ENCODE assay signal across 7 mouse cellular contexts in the genomic region with DNA sequence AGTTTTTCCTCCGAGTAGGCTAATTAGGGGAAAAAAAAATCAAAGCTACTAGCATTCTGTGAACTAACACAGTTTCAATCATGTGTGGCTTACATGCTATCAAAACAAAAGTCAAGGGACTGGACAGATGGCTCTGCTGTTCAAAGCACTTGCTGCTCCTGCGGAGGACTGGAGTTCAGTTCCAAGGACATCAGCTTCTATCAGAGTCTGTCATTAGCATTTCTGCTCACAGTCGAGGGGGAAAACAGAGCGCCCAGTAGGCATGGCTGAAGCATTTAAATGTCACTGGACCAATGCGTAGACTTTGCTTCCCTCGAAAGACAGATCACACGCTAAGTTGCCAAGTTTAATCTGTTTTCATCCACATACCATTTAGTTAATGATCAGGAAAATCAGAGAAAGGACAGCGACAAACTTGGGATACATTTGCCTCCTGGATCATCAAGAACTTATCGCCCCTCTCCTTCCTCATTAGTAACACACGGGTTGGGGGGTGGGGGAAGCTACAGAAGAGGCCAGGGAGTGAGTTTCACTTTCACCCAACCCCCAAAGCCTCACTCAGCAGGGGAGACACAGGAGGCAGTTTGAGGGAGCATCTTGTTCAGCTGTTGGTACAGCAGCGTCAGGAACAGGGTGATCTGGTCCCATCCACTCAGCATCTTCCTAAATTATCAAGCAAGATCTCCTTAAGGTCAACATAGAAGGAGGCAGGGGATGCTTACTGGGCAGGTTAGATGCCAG.
DNase-seq lines count a peak whose midpoint lies in the region; ATAC-seq and TF ChIP-seq lines count a peak whose summit lies in the region.

No protein-coding gene starts in this region.

- H3K4me2 ChIP-seq in hindbrain, embryonic 16.5 days (ENCODE audit: low read length), result no peak overlapping the region

- peak; percentile 40 for DNase-seq in kidney, adult 9 months
- DNase-seq in kidney, adult 8-10 months, result no peak
- no peak for DNase-seq in spleen, adult 2 months (ENCODE audit: low read depth in 1 of 2, low spot score in 2 of 2)
- no peak for DNase-seq in spleen, postnatal 14 days (ENCODE audit: low spot score in 2 of 2)
- DNase-seq in frontal cortex, postnatal 36 days (ENCODE audit: low spot score in 2 of 2), result no peak
- no peak for DNase-seq in adipocyte (ENCODE audit: low spot score)

- no peak for TF ChIP-seq CTCF in spleen, adult 2 months (IDR thresholded peaks at IDR 0.05; ENCODE audit: extremely low read depth, insufficient read depth, insufficient read length, insufficient replicate concordance)

- H3K9me3 ChIP-seq in hindbrain, embryonic 16.5 days (ENCODE audit: control insufficient read depth, low read length), result no peaks in the 10 kb centered on the region

- H3K36me3 ChIP-seq in spleen, adult 2 months (ENCODE audit: control insufficient read depth, insufficient read depth, low read length), result no peaks in the 10 kb centered on the region
- no peaks in the 10 kb centered on the region for H3K36me3 ChIP-seq in hindbrain, embryonic 16.5 days (ENCODE audit: control insufficient read depth, insufficient read depth, low read length)

- H3K4me3 ChIP-seq in spleen, adult 2 months (ENCODE audit: extremely low read depth, insufficient read depth, insufficient read length), result no peak overlapping the region
- H3K4me3 ChIP-seq in hindbrain, embryonic 16.5 days (ENCODE audit: low read length), result no peak overlapping the region

- no peaks in the 10 kb centered on the region for H3K27me3 ChIP-seq in spleen, adult 2 months (ENCODE audit: control insufficient read depth, insufficient read depth, low read length)
- no peaks in the 10 kb centered on the region for H3K27me3 ChIP-seq in hindbrain, embryonic 16.5 days (replicated peaks; ENCODE audit: control insufficient read depth, insufficient read depth, low read length)

- 44% methylated on average over 11 of the region's 11 CpGs for WGBS in spleen, adult 2 months
- 34% methylated on average over 11 of the region's 11 CpGs for WGBS in hindbrain, embryonic 16.5 days

- H3K9ac ChIP-seq in hindbrain, embryonic 16.5 days (ENCODE audit: low read depth, low read length), result no peak overlapping the region

- ATAC-seq in hindbrain, embryonic 16.5 days, result 0 out of 2 replicates have a peak, but pooled peaks have one; percentile 35

- no peak for TF ChIP-seq POLR2A in spleen, adult 2 months (IDR thresholded peaks at IDR 0.05; ENCODE audit: low read depth, low read length)

- peak overlapping the region; percentile 21; the same call in 1 of the 2 replicates for H3K27ac ChIP-seq in spleen, adult 2 months (ENCODE audit: insufficient read depth, low read length)
- H3K27ac ChIP-seq in hindbrain, embryonic 16.5 days (ENCODE audit: low read depth, low read length), result peak overlapping the region; percentile 49

- peaks cover 11% of the 10 kb centered on the region; the same call in 1 of the 2 replicates for H3K4me1 ChIP-seq in spleen, adult 2 months (ENCODE audit: control insufficient read depth, insufficient read depth, insufficient read length)
- peaks cover 32% of the 10 kb centered on the region for H3K4me1 ChIP-seq in hindbrain, embryonic 16.5 days (ENCODE audit: control insufficient read depth, insufficient read depth, low read depth, low read length)
